Mouse (Mus musculus) myocyte (in vitro differentiated cells): ENCODE measurements around the gene Mill2. TPM values are rescaled to one million over a fixed set of nuclear protein-coding genes. Genes with fewer than 3 reads are reported as not detected.

Experiments
- H3K27me3 ChIP-seq: one replicate; pipeline ENCODE4 v1.6.1; 2011; ENCODE audit not compliant: control insufficient read depth, insufficient read depth, insufficient read length
- H3K36me3 ChIP-seq: one replicate; pipeline ENCODE4 v1.6.1; 2011; ENCODE audit not compliant: control insufficient read depth, insufficient read depth
- H3K4me2 ChIP-seq: one replicate; pipeline ENCODE4 v1.6.1; 2011; ENCODE audit warnings: low read depth, control low read depth
- H3K4me3 ChIP-seq: one replicate; pipeline ENCODE4 v1.5.1; 2011; ENCODE audit warnings: mild to moderate bottlenecking, control low read depth, moderate library complexity
- H3K79me2 ChIP-seq: one replicate; pipeline ENCODE4 v1.6.1; 2011; ENCODE audit not compliant: control insufficient read depth, insufficient read depth
- H3ac ChIP-seq: one replicate; pipeline ENCODE4 v1.6.1; 2011; ENCODE audit not compliant: control insufficient read depth, insufficient read length
- CEBPB ChIP-seq: IDR thresholded peaks from 2 replicates; pipeline ENCODE4 v1.6.1; 2011; ENCODE audit warnings: mild to moderate bottlenecking, moderate library complexity; ENCODE audit not compliant: poor library complexity, insufficient read depth, severe bottlenecking
- E2F4 ChIP-seq: IDR thresholded peaks from one replicate; pipeline ENCODE4 v1.6.1; 2011; ENCODE audit warnings: mild to moderate bottlenecking, control low read depth, moderate library complexity; ENCODE audit not compliant: insufficient read depth
- MAX ChIP-seq: IDR thresholded peaks from one replicate; pipeline ENCODE4 v1.6.1; 2011; ENCODE audit warnings: low read depth, mild to moderate bottlenecking, control low read depth
- MYOD1 ChIP-seq, 3 experiments: IDR thresholded peaks; one replicate each; pipeline ENCODE4 v1.6.1; 2011; ENCODE audit warnings: control low read depth in 2 of 3, low read depth in 2 of 3, mild to moderate bottlenecking in 2 of 3, moderate library complexity in 1 of 3; ENCODE audit not compliant: insufficient read length in 2 of 3, control insufficient read depth in 1 of 3
- MYOG ChIP-seq, 3 experiments: IDR thresholded peaks; one replicate each; pipeline ENCODE4 v1.6.1; 2011; ENCODE audit warnings: control low read depth in 2 of 3, low read depth in 2 of 3, mild to moderate bottlenecking in 2 of 3; ENCODE audit not compliant: insufficient read length in 2 of 3, control insufficient read depth in 1 of 3, insufficient read depth in 1 of 3
- POLR2A ChIP-seq: IDR thresholded peaks from one replicate; pipeline ENCODE4 v1.6.1; 2011; ENCODE audit warnings: low read depth, mild to moderate bottlenecking, control low read depth, moderate library complexity; ENCODE audit not compliant: insufficient read length
- POLR2AphosphoS2 ChIP-seq: IDR thresholded peaks from one replicate; pipeline ENCODE4 v1.6.1; 2011; ENCODE audit warnings: low read depth, control low read depth; ENCODE audit not compliant: insufficient read length
- REST ChIP-seq: IDR thresholded peaks from one replicate; pipeline ENCODE4 v1.6.1; 2011; ENCODE audit warnings: mild to moderate bottlenecking, control low read depth, moderate library complexity; ENCODE audit not compliant: insufficient read depth, insufficient read length
- SRF ChIP-seq: IDR thresholded peaks from one replicate; pipeline ENCODE4 v1.6.1; 2011; ENCODE audit warnings: low read depth; ENCODE audit not compliant: control insufficient read depth, insufficient read length
- TCF12 ChIP-seq: IDR thresholded peaks from one replicate; pipeline ENCODE4 v1.6.1; 2011; ENCODE audit warnings: mild to moderate bottlenecking, control low read depth; ENCODE audit not compliant: poor library complexity, insufficient read depth, severe bottlenecking
- TCF3 ChIP-seq: IDR thresholded peaks from one replicate; pipeline ENCODE4 v1.6.1; 2011; ENCODE audit warnings: low read depth, control low read depth; ENCODE audit not compliant: insufficient read length
- USF1 ChIP-seq: IDR thresholded peaks from one replicate; pipeline ENCODE4 v1.6.1; 2011; ENCODE audit warnings: low read depth, mild to moderate bottlenecking, control low read depth, moderate library complexity
- polyA plus RNA-seq: library from polyadenylated mRNA; unstranded; fragments of >200 nt; fragmentation: generic; extraction: Trizol; gene quantifications from one replicate; pipeline ENCODE4 v1.2.1, GENCODE M21; 2012; ENCODE audit warnings: missing spikeins

Mill2 gene
- polyA plus RNA-seq, 1 experiment, result 0.24 TPM

DNA sequence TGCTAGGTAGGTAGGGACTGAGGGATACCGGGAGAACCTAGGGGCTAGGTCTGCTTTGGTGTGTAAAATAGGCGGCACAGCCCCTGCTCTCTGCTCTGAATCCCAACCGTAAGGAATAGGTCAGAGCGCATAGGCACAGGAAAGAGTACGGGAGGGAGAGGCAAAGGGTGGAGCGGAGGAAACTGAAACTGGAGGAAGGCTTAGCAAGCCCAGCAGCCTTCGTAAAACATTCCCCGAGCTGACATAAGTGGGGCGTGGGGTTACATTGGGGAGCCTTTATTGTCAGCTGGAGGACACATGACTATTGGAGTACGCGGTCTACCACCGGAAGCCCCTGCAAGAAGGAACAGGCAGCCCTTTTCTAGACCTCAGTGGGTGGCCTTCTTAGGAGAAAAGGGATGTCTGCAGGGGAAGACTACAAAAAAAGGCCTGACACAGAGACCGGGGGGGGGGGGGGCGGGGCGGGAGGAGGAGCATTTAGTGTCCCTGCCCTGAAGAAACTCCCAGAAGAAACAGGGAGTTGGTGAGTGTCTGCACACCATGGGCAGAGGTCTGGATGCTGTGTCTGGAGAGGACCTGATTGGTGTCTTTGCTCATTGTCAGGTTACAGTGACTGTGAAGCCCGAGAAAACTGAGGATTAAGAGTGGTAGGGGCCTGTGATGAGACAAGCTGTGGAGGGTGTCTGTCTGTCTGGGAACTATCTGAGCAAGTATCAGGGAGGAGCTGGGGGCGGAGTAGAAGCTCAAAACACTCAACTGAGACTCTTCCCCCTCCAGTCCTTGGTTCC is 814 bp downstream of the Mill2 start:
- no peaks in the 10 kb centered on the region for H3K79me2 ChIP-seq
- H3K4me3 ChIP-seq, result peak overlapping the region; percentile 20
- H3K4me2 ChIP-seq, result peak overlapping the region; percentile 65
- TF ChIP-seq POLR2A (no peak), TCF12 (no peak), MYOG (IDR thresholded peaks at IDR 0.05; ENCODE audit: control insufficient read depth in 1 of 3, insufficient read depth in 1 of 3, insufficient read length in 2 of 3, low read depth in 2 of 3) (no peak), REST (no peak), MAX (no peak), SRF (no peak), CEBPB (no peak), POLR2AphosphoS2 (no peak), MYOD1 (IDR thresholded peaks at IDR 0.05; ENCODE audit: control insufficient read depth in 1 of 3, insufficient read length in 2 of 3, low read depth in 2 of 3) (no peak), E2F4 (no peak), TCF3 (no peak)
- no peak overlapping the region for H3ac ChIP-seq
- no peaks in the 10 kb centered on the region for H3K27me3 ChIP-seq
- H3K36me3 ChIP-seq, result no peaks in the 10 kb centered on the region

DNA sequence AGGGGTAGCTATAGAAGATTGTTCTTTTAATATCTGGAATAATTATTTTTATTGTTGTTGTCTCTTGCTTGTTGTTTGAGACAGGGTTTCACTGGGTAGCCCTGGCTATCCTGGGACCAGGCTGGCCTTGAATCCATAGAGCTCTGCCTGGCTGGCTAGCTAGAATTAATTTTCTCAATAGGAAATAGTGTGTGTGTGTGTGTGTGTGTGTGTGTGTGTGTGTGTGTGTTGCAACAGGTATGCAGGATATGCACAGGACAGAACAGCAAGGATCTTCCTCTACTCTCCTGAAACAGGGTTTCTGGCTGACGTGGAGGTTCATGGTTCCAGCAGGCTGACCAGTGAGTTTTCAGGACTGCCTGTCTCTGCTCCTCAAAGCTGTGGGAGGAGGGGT is 1.4 kb downstream of the Mill2 start:
- peak overlapping the region; percentile 65 for H3K4me2 ChIP-seq
- no peak overlapping the region for H3ac ChIP-seq
- H3K79me2 ChIP-seq, result no peaks in the 10 kb centered on the region
- no peaks in the 10 kb centered on the region for H3K36me3 ChIP-seq
- H3K4me3 ChIP-seq, result peak overlapping the region; percentile 20
- TF ChIP-seq TCF3 (no peak), SRF (no peak), USF1 (no peak), E2F4 (no peak), MYOG (IDR thresholded peaks at IDR 0.05; ENCODE audit: control insufficient read depth in 1 of 3, insufficient read depth in 1 of 3, insufficient read length in 2 of 3, low read depth in 2 of 3) (no peak), POLR2AphosphoS2 (no peak), REST (no peak), POLR2A (no peak), MAX (no peak), MYOD1 (IDR thresholded peaks at IDR 0.05; ENCODE audit: control insufficient read depth in 1 of 3, insufficient read length in 2 of 3, low read depth in 2 of 3) (no peak)
- no peaks in the 10 kb centered on the region for H3K27me3 ChIP-seq

- H3K27me3 ChIP-seq, result no peaks in the 10 kb centered on the region
- H3K4me2 ChIP-seq, result no peak overlapping the region
- no peaks in the 10 kb centered on the region for H3K36me3 ChIP-seq
- no peak overlapping the region for H3ac ChIP-seq
- no peaks in the 10 kb centered on the region for H3K79me2 ChIP-seq
- no peak overlapping the region for H3K4me3 ChIP-seq
- no peak for TF ChIP-seq TCF3
- TF ChIP-seq POLR2A, result no peak
- no peak for TF ChIP-seq CEBPB
- TF ChIP-seq SRF, result no peak
- TF ChIP-seq TCF12, result no peak
- TF ChIP-seq POLR2AphosphoS2, result no peak
- TF ChIP-seq USF1, result no peak
- no peak for TF ChIP-seq MYOD1 (IDR thresholded peaks at IDR 0.05; ENCODE audit: control insufficient read depth in 1 of 3, insufficient read length in 2 of 3, low read depth in 2 of 3)
- no peak for TF ChIP-seq E2F4
- no peak for TF ChIP-seq REST
- no peak for TF ChIP-seq MAX
- TF ChIP-seq MYOG (IDR thresholded peaks at IDR 0.05; ENCODE audit: control insufficient read depth in 1 of 3, insufficient read depth in 1 of 3, insufficient read length in 2 of 3, low read depth in 2 of 3), result no peak
Measured at GRCm38 (mm10) chr7:18844811-18845210, 5.0 kb downstream of the Mill2 start.

DNA sequence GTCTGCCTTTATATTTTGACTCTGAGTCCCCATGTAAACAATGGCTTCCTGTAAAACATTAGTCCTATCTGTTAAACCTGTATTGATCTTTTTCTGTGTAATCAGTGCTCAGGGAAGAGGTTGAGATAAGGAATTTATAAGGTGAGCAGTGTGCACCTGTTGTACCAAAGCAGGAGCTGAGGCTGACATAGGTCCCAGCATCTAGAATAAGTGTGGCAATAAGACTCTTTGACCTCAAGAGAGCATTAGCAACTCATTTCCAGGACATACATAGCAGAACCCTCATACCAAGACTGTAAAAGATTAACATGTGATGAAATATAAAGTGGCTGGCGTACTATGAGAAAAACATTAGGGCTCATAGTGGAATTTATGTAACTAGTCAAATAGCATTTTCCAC is 8.6 kb downstream of the Mill2 start:
- H3K79me2 ChIP-seq, result no peaks in the 10 kb centered on the region
- no peaks in the 10 kb centered on the region for H3K27me3 ChIP-seq
- TF ChIP-seq CEBPB (no peak), MYOD1 (IDR thresholded peaks at IDR 0.05; ENCODE audit: control insufficient read depth in 1 of 3, insufficient read length in 2 of 3, low read depth in 2 of 3) (no peak), MYOG (IDR thresholded peaks at IDR 0.05; ENCODE audit: control insufficient read depth in 1 of 3, insufficient read depth in 1 of 3, insufficient read length in 2 of 3, low read depth in 2 of 3) (no peak), TCF12 (no peak), POLR2AphosphoS2 (no peak), MAX (no peak), E2F4 (no peak), TCF3 (no peak), SRF (no peak), REST (no peak), USF1 (no peak), POLR2A (no peak)
- no peak overlapping the region for H3K4me2 ChIP-seq
- no peak overlapping the region for H3K4me3 ChIP-seq
- H3K36me3 ChIP-seq, result no peaks in the 10 kb centered on the region
- H3ac ChIP-seq, result no peak overlapping the region
